Mouse (Mus musculus) olfactory bulb, adult 2 months (tissue): ENCODE results near the gene Akt3.

ENCODE experiments used
- CTCF ChIP-seq: fragments of 200-500 bp; IDR thresholded peaks from 2 replicates; pipeline ENCODE4 v1.5.1; 2012; ENCODE audit warnings: low read depth, mild to moderate bottlenecking, low read length, moderate library complexity; ENCODE audit not compliant: insufficient read depth
- POLR2A ChIP-seq: fragments of 200-500 bp; IDR thresholded peaks from 2 replicates; pipeline ENCODE4 v1.6.1; 2012; ENCODE audit warnings: mild to moderate bottlenecking, low read depth, low read length, moderate library complexity; ENCODE audit not compliant: insufficient read depth

DNA sequence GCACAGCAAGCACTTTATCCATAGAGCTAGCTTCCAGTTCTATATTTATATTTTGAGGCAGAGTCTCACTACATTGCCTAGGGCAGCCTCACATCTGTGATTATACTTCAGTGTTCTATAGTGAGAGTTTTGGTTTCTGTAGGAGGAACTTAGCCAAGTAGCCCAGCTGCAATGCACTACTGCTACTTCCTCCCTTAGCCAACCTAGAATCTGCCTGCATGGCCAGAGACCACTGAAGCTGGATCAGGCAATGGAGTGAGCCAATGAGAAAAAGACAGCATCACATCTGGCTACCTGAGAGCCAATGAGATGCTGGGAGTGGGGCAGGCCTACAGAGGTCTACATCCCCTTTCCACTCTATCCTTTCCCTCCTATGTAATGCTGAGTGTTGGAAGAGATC lies 192.3 kb downstream of the Akt3 start:
- TF ChIP-seq CTCF (no peak), POLR2A (no peak)
